Mouse (Mus musculus) right cerebral cortex, postnatal 10 days (tissue): ENCODE data around the gene 9530003J23Rik.
"Not testable (repeated sequence)": the region's sequence is repeated elsewhere in the genome, so short reads cannot be mapped to it uniquely, and the experiment has no call there.

ENCODE experiments used
- DNase-seq, 2 experiments: peaks; one replicate each; pipeline ENCODE4 v3.0.0; 2021; ENCODE audit warnings: low spot score in 2 of 2

9530003J23Rik gene

GRCm38 (mm10) chr10:117238603-117239002, at the start of gene 9530003J23Rik:
9530003J23Rik (minus strand) TSS chr10:117238703.
- no peak for DNase-seq

- no peak for DNase-seq
Measured at GRCm38 (mm10) chr10:117287226-117287850, 48.8 kb upstream of the 9530003J23Rik start.

- no peak for DNase-seq
Measured at GRCm38 (mm10) chr10:117286366-117286970, 48.0 kb upstream of the 9530003J23Rik start.

- not testable (repeated sequence) for DNase-seq
Measured at GRCm38 (mm10) chr10:117285584-117285983, 47.1 kb upstream of the 9530003J23Rik start.

- DNase-seq, result no peak
Measured at GRCm38 (mm10) chr10:117284578-117285520, 46.3 kb upstream of the 9530003J23Rik start.

- no peak for DNase-seq
Measured at GRCm38 (mm10) chr10:117283871-117284577, 45.5 kb upstream of the 9530003J23Rik start.

- not testable (repeated sequence) for DNase-seq
Measured at GRCm38 (mm10) chr10:117283196-117283595, 44.7 kb upstream of the 9530003J23Rik start.

- DNase-seq, result no peak
Measured at GRCm38 (mm10) chr10:117282551-117282950, 44.0 kb upstream of the 9530003J23Rik start.

- DNase-seq, result no peak
Measured at GRCm38 (mm10) chr10:117282049-117282448, 43.5 kb upstream of the 9530003J23Rik start, which contains the start of gene Lyz2. Lyz2 (minus strand) TSS chr10:117282321.

- no peak for DNase-seq
Measured at GRCm38 (mm10) chr10:117281381-117281920, 42.9 kb upstream of the 9530003J23Rik start.

- no peak for DNase-seq
Measured at GRCm38 (mm10) chr10:117280000-117280399, 41.5 kb upstream of the 9530003J23Rik start.

- DNase-seq, result not testable (repeated sequence)
Measured at GRCm38 (mm10) chr10:117278510-117278909, 40.0 kb upstream of the 9530003J23Rik start.

GRCm38 (mm10) chr10:117277779-117278178, 39.3 kb upstream of the 9530003J23Rik start:
- not testable (repeated sequence) for DNase-seq

GRCm38 (mm10) chr10:117275681-117276369, 37.3 kb upstream of the 9530003J23Rik start:
- DNase-seq, result no peak

GRCm38 (mm10) chr10:117274645-117275044, 36.1 kb upstream of the 9530003J23Rik start:
- not testable (repeated sequence) for DNase-seq

GRCm38 (mm10) chr10:117272023-117272422, 33.5 kb upstream of the 9530003J23Rik start:
- no peak for DNase-seq

GRCm38 (mm10) chr10:117259870-117260269, 21.4 kb upstream of the 9530003J23Rik start:
- DNase-seq, result no peak

GRCm38 (mm10) chr10:117235866-117236265, 2.6 kb downstream of the 9530003J23Rik start:
- DNase-seq, result no peak

- DNase-seq, result no peak
Measured at GRCm38 (mm10) chr10:117234825-117235224, 3.7 kb downstream of the 9530003J23Rik start.

- DNase-seq, result no peak
Measured at GRCm38 (mm10) chr10:117229826-117230225, 8.7 kb downstream of the 9530003J23Rik start.

GRCm38 (mm10) chr10:117226002-117226401, 12.5 kb downstream of the 9530003J23Rik start:
- no peak for DNase-seq
